Mouse (Mus musculus) cortical plate, adult 2 months (tissue): ENCODE data around the gene Gm17416.

Source experiments
- CTCF ChIP-seq: fragments of 200-500 bp; IDR thresholded peaks from 2 replicates; pipeline ENCODE4 v1.5.1; 2011; ENCODE audit warnings: mild to moderate bottlenecking, control low read depth, low read length; ENCODE audit not compliant: insufficient read depth; ENCODE audit errors: extremely low read depth
- POLR2A ChIP-seq: fragments of 200-500 bp; IDR thresholded peaks from 2 replicates; pipeline ENCODE4 v1.6.1; 2011; ENCODE audit warnings: mild to moderate bottlenecking, low read length, control low read depth; ENCODE audit not compliant: insufficient read depth; ENCODE audit errors: extremely low read depth

GRCm38 (mm10) chr2:152607746-152608145, 38.6 kb downstream of the Gm17416 start:
- TF ChIP-seq CTCF (no peak), POLR2A (no peak)
